Mouse (Mus musculus): ENCODE data around the gene Tpm4.

Gene Tpm4

GRCm38 (mm10) chr8:72143256-72143824 is 8.6 kb downstream of the Tpm4 start:
- DNase-seq (ENCODE audit: low spot score) = no peak

- no peak for DNase-seq (ENCODE audit: low spot score)
Observed at GRCm38 (mm10) chr8:72144345-72144975, 9.7 kb downstream of the Tpm4 start.

- DNase-seq (ENCODE audit: low spot score) = no peak
Observed at GRCm38 (mm10) chr8:72145511-72145910, 10.7 kb downstream of the Tpm4 start.

GRCm38 (mm10) chr8:72146056-72146455 is 11.3 kb downstream of the Tpm4 start:
- DNase-seq (ENCODE audit: low spot score) = no peak

GRCm38 (mm10) chr8:72146556-72146955 is 11.8 kb downstream of the Tpm4 start:
- no peak for DNase-seq (ENCODE audit: low spot score)

- DNase-seq (ENCODE audit: low spot score) = no peak
Observed at GRCm38 (mm10) chr8:72147266-72147665, 12.5 kb downstream of the Tpm4 start.

- DNase-seq (ENCODE audit: low spot score) = no peak
Observed at GRCm38 (mm10) chr8:72149056-72149455, 14.3 kb downstream of the Tpm4 start.

GRCm38 (mm10) chr8:72151418-72152078 is 16.8 kb downstream of the Tpm4 start:
- no peak for DNase-seq (ENCODE audit: low spot score)

GRCm38 (mm10) chr8:72153382-72153781 is 18.6 kb downstream of the Tpm4 start:
- no peak for DNase-seq (ENCODE audit: low spot score)

GRCm38 (mm10) chr8:72158096-72158495 is 23.3 kb downstream of the Tpm4 start:
- DNase-seq (ENCODE audit: low spot score) = no peak

GRCm38 (mm10) chr8:72158726-72159125 is 24.0 kb downstream of the Tpm4 start:
- DNase-seq (ENCODE audit: low spot score) = no peak

- no peak for DNase-seq (ENCODE audit: low spot score)
Observed at GRCm38 (mm10) chr8:72160007-72160406, 25.2 kb downstream of the Tpm4 start.

GRCm38 (mm10) chr8:72160707-72161697 is 26.2 kb downstream of the Tpm4 start, which contains the start of gene Rab8a:
Rab8a (plus strand) TSS chr8:72161200.
- DNase-seq (ENCODE audit: low spot score) = peak; percentile 100

GRCm38 (mm10) chr8:72162821-72163220 is 28.0 kb downstream of the Tpm4 start:
- DNase-seq (ENCODE audit: low spot score) = no peak

- no peak for DNase-seq (ENCODE audit: low spot score)
Observed at GRCm38 (mm10) chr8:72169098-72169668, 34.4 kb downstream of the Tpm4 start.

GRCm38 (mm10) chr8:72169681-72170249 is 35.0 kb downstream of the Tpm4 start:
- DNase-seq (ENCODE audit: low spot score) = no peak

- DNase-seq (ENCODE audit: low spot score) = peak; percentile 87
Observed at GRCm38 (mm10) chr8:72177346-72177925, 42.7 kb downstream of the Tpm4 start.

- no peak for DNase-seq (ENCODE audit: low spot score)
Observed at GRCm38 (mm10) chr8:72183554-72184202, 48.9 kb downstream of the Tpm4 start.

GRCm38 (mm10) chr8:72187793-72188331 is 53.1 kb downstream of the Tpm4 start:
- DNase-seq (ENCODE audit: low spot score) = no peak

Measured in testis, postnatal 10 days (tissue).